Mouse (Mus musculus) forebrain, embryonic 15.5 days (tissue): Measurements from ENCODE around the gene Cd101. TPM values are rescaled to one million over a fixed set of nuclear protein-coding genes. Genes with fewer than 3 reads are reported as not detected.

Experiments
- ATAC-seq: fragments of 200-750 bp; cut with Nextera tagmentation; replicated peaks from 2 replicates; pipeline ENCODE4 v1.8.0; 2017; ENCODE audit warnings: mild to moderate bottlenecking, moderate TSS enrichment, moderate library complexity
- H3K27ac ChIP-seq: fragments of 300-500 bp; sonication (generic); replicated peaks from 2 replicates; pipeline ENCODE4 v1.5.1; 2015; ENCODE audit warnings: mild to moderate bottlenecking, inconsistent platforms
- H3K27me3 ChIP-seq: fragments of 300-500 bp; sonication (generic); 2 replicates; pipeline ENCODE4 v1.6.1; 2015; ENCODE audit warnings: inconsistent platforms
- H3K36me3 ChIP-seq: fragments of 300-500 bp; sonication (generic); 2 replicates; pipeline ENCODE4 v1.6.1; 2015; ENCODE audit warnings: mild to moderate bottlenecking, inconsistent platforms
- H3K4me1 ChIP-seq: fragments of 300-500 bp; sonication (generic); 2 replicates; pipeline ENCODE4 v1.6.1; 2015; ENCODE audit warnings: inconsistent platforms
- H3K4me2 ChIP-seq: fragments of 300-500 bp; sonication (generic); replicated peaks from 2 replicates; pipeline ENCODE4 v1.6.1; 2015; ENCODE audit warnings: mild to moderate bottlenecking, inconsistent platforms
- H3K4me3 ChIP-seq: fragments of 300-500 bp; sonication (generic); 2 replicates; pipeline ENCODE4 v1.5.1; 2015; ENCODE audit warnings: mild to moderate bottlenecking, inconsistent platforms
- H3K9ac ChIP-seq: fragments of 300-500 bp; sonication (generic); replicated peaks from 2 replicates; pipeline ENCODE4 v1.6.1; 2015; ENCODE audit warnings: mild to moderate bottlenecking, inconsistent platforms
- H3K9me3 ChIP-seq: fragments of 300-500 bp; sonication (generic); 2 replicates; pipeline ENCODE4 v1.6.1; 2016; ENCODE audit warnings: inconsistent platforms
- WGBS: fragments of 180-500 bp; shearing (Covaris S2); methylation state at CpG from one replicate; pipeline ENCODE4 v1.1.7; 2015; ENCODE audit warnings: mixed read lengths; 5-methylcytosine and 5-hydroxymethylcytosine counted together
- polyA plus RNA-seq: library from polyadenylated mRNA; unstranded; fragments of >200 nt; fragmentation: Nextera tagmentation; extraction: Ambion mirVana; gene quantifications from 2 replicates; pipeline ENCODE4 v1.2.1, GENCODE M21; 2015

Gene Cd101
- polyA plus RNA-seq, 1 experiment from 2014 or later = 0.05 TPM

DNA sequence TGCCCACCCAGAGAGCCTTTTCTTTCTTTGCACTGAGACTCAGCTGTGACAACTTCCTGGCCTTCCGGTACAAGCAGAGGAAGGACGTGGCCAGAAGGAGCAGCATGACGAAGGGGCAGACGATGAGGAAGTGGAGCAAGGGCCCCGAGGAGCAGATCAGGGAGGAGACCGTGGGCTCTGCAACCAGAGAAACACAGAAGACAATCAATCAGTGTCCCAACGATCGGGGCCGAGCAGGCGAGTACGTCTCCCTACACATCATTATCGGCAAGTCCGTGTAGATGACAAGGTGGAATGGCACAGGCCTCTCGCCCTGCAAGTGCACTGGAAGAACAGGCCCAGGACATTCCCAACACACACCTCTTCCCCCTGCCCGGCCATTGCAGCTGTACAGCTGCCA, 35.6 kb downstream of the Cd101 start:
- H3K4me2 ChIP-seq = no peak overlapping the region
- no peak overlapping the region for H3K9ac ChIP-seq
- H3K4me3 ChIP-seq = no peak overlapping the region
- H3K9me3 ChIP-seq = no peaks in the 10 kb centered on the region
- H3K27me3 ChIP-seq = no peaks in the 10 kb centered on the region
- H3K36me3 ChIP-seq = no peaks in the 10 kb centered on the region
- no peak for ATAC-seq
- no peaks in the 10 kb centered on the region for H3K4me1 ChIP-seq
- no peak overlapping the region for H3K27ac ChIP-seq
- 89% methylated on average over 15 of the region's 15 CpGs for WGBS

- Histone ChIP-seq H3K27ac (no peak overlapping the region), H3K27me3 (no peaks in the 10 kb centered on the region), H3K9me3 (no peaks in the 10 kb centered on the region), H3K4me1 (no peaks in the 10 kb centered on the region), H3K4me3 (no peak overlapping the region), H3K36me3 (no peaks in the 10 kb centered on the region), H3K4me2 (no peak overlapping the region), H3K9ac (no peak overlapping the region)
- WGBS = 87% methylated on average over 7 of the region's 7 CpGs
- ATAC-seq = no peak
Measured at GRCm38 (mm10) chr3:100993158-100993557, 36.2 kb downstream of the Cd101 start.

- no peak overlapping the region for H3K4me3 ChIP-seq
- no peak overlapping the region for H3K27ac ChIP-seq
Measured at GRCm38 (mm10) chr3:100990231-100990630, 39.1 kb downstream of the Cd101 start.

DNA sequence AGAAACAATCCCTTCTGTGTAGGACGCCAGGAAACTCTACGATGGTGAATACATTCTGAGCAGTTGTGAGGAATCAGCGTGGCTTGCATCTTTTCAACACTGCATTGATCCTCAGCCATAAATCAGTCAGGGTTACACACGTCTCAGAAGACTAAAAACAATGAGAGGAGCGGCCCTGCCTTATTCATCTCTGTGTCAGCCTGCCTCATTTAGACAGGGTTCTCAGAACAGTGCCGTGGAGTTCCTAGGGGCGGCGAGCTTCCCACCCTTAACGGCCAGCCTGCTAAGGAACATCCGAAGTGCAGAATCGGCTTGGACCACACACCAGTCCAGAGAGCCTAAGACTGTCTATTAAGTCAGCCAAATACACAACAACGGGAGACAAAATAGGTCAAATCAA, 39.9 kb downstream of the Cd101 start:
- Histone ChIP-seq H3K4me3 (no peak overlapping the region), H3K4me1 (no peaks in the 10 kb centered on the region), H3K9me3 (no peaks in the 10 kb centered on the region), H3K36me3 (no peaks in the 10 kb centered on the region), H3K27me3 (no peaks in the 10 kb centered on the region), H3K27ac (no peak overlapping the region), H3K9ac (no peak overlapping the region), H3K4me2 (no peak overlapping the region)
- no peak for ATAC-seq
- WGBS = 27% methylated on average over 12 of the region's 12 CpGs

More at GRCm38 (mm10) chr3:100990231-100990630, 39.1 kb downstream of the Cd101 start:
- no peak for ATAC-seq
- Histone ChIP-seq H3K36me3 (no peaks in the 10 kb centered on the region), H3K4me2 (no peak overlapping the region), H3K4me1 (no peaks in the 10 kb centered on the region), H3K27me3 (no peaks in the 10 kb centered on the region), H3K9ac (no peak overlapping the region), H3K9me3 (no peaks in the 10 kb centered on the region)
- 17% methylated on average over 1 of the region's 1 CpGs for WGBS

DNA sequence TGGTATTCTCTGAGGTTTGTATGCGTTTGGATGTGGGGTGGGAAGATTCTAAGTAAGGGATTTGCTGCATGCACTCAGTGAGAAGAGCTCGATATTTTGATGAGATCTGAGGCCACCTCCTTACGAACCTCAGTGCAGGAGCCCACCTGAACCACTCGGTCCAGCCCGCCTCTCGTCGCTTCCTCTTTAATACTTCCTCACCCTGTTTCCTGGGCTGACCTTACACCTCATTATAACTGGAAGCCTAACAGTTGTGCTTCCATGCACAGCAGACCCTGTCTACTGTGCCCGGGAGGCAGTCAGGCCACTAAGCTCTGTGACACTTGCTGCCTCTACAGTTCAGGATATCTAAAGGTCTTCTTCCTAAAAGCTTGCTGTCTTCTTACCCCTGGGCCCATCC, 50.1 kb downstream of the Cd101 start:
- Histone ChIP-seq H3K9me3 (no peaks in the 10 kb centered on the region), H3K27ac (no peak overlapping the region), H3K4me2 (no peak overlapping the region), H3K4me3 (no peak overlapping the region), H3K27me3 (no peaks in the 10 kb centered on the region), H3K36me3 (no peaks in the 10 kb centered on the region), H3K9ac (no peak overlapping the region), H3K4me1 (no peaks in the 10 kb centered on the region)
- no peak for ATAC-seq
- WGBS = 76% methylated on average over 8 of the region's 8 CpGs

GRCm38 (mm10) chr3:100973906-100974305, 55.5 kb downstream of the Cd101 start:
- H3K4me3 ChIP-seq = no peak overlapping the region
- 0% methylated on average over 1 of the region's 1 CpGs for WGBS
- no peaks in the 10 kb centered on the region for H3K36me3 ChIP-seq
- no peak overlapping the region for H3K27ac ChIP-seq
- no peaks in the 10 kb centered on the region for H3K9me3 ChIP-seq
- ATAC-seq = no peak
- no peaks in the 10 kb centered on the region for H3K27me3 ChIP-seq
- peaks cover 8% of the 10 kb centered on the region for H3K4me1 ChIP-seq
- H3K4me2 ChIP-seq = no peak overlapping the region
- no peak overlapping the region for H3K9ac ChIP-seq

DNA sequence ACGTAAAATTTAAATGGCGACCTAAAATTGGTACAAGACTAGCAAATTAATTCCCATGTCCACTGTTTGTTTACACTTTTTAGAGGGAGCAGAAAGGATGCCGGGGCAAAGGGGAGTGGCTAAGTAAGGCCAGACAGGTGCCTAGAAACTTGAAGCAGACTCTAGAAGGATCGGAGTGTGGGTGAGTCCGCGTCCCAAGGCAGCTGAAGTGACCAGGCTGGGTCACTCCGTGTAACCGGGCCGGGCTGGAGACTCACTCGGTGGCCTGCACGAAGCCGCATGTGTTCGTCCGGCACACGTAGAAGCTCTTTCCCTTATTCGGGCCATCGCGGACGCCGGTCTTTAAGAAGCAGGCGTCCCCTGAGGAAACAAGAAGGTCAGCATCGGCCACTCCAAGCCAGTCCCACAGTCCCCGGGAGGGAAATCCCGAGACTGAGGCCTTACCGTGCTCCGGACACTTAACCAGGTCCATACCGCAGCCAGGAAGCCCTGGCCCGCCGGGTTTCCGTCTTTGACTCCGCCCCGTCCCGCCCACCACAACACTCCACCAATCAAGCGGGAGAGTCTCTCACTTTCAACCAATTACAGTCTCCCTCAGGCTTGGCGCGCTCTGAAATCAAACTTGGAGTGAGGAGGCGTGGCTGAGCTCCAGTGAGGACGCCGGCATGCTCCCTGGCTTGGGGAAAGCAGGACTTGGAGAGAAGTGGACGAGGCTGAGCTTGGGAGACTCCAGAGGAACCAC, 60.0 kb downstream of the Cd101 start, which contains the start of gene Ttf2:
Gene Ttf2 (minus strand): TSS at position 488 of the 742 bp plus-strand sequence.
- Histone ChIP-seq H3K9me3 (no peaks in the 10 kb centered on the region), H3K27me3 (no peaks in the 10 kb centered on the region), H3K9ac (peak within 1 kb of the TSS; percentile 63), H3K36me3 (no peaks in the 10 kb centered on the region), H3K4me2 (peak within 1 kb of the TSS; percentile 86), H3K4me3 (peak within 1 kb of the TSS; percentile 72), H3K27ac (no peak within 1 kb of the TSS), H3K4me1 (peaks cover 11% of the 10 kb centered on the region)
- ATAC-seq = peak; percentile 98
- under 1% methylated on average over 40 of the region's 40 CpGs for WGBS

DNA sequence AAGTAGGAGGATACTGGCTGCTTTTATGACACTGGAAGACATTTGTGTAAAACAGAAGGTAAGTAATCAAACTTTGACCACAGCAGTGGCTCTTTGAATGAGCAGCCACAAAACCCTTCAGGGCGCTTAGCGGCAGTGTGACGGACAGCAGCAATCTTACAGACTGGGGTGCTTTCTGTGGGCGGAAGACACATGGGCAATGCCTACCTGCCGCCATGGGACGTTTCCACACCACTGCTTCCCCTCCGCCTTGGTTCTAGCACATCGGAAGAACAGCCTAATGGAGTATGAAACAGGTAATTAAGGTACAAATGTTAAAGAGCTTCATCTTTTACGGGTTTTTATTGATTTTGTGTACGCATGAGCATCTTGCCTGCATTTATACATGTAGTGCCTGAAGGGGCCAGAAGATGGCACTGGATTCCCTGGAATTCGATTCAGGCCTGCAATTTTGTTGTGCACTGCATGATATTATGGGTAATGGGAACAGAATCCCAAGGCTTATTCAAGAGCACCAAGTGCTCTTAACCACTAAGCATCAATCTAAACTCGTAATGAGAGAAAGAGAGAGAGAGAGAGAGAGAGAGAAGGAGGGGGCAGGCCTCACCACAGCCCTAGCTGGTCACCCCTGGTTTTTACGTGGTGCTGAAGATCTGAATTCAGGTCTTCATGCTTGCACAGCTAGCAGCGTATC, 65.4 kb downstream of the Cd101 start:
- Histone ChIP-seq H3K4me2 (no peak overlapping the region), H3K36me3 (peaks cover 7% of the 10 kb centered on the region; the same call in 1 of the 2 replicates), H3K27me3 (no peaks in the 10 kb centered on the region), H3K27ac (no peak overlapping the region), H3K4me3 (no peak overlapping the region), H3K9ac (no peak overlapping the region), H3K9me3 (no peaks in the 10 kb centered on the region), H3K4me1 (peaks cover 4% of the 10 kb centered on the region; the same call in 1 of the 2 replicates)
- WGBS = 80% methylated on average over 14 of the region's 14 CpGs
- peak; percentile 65 for ATAC-seq

DNA sequence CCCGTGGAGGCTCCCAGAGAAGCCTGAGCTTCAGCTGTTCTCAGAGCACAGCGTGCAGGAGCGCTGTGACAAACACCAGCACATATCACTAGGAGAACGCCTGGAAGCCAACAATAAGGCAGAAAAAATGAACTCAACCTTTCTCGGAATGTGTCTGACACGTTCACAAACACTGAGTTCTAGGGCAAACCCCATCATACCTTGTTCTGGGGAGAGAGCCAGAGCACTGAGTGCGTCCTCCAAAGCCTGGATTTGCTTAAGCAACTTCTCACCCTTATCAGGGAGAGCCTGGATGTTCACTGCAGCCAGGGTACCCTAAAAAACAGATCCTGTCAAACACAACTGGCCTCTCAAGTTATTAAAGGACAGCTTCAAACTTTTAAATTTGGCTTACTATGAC, 67.9 kb downstream of the Cd101 start:
- 94% methylated on average over 7 of the region's 7 CpGs for WGBS
- Histone ChIP-seq H3K4me2 (no peak overlapping the region), H3K36me3 (peaks cover 9% of the 10 kb centered on the region; the same call in 1 of the 2 replicates), H3K27ac (no peak overlapping the region), H3K4me3 (no peak overlapping the region), H3K9me3 (no peaks in the 10 kb centered on the region), H3K4me1 (no peaks in the 10 kb centered on the region), H3K9ac (no peak overlapping the region), H3K27me3 (no peaks in the 10 kb centered on the region)
- ATAC-seq = no peak

DNA sequence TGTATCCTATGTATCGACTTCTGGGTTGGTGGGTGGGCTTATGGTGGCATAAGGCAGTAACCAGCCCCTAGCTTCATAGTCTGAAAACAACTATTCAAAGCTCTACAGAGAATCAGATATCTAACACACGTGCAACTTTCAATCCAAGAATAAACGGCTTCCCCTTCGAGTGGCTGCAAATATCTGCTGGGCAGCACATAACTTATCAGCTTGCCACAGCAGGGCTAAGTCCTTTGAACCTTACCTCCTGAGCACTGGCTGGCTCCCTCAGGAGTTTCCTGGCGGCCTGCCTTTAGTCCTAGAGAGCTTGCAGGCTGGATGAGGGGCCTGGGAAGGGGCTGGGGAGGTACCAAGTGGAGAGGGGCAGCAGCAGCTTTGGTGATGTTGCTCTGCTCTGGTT, 68.3 kb downstream of the Cd101 start:
- Histone ChIP-seq H3K9me3 (no peaks in the 10 kb centered on the region), H3K4me3 (no peak overlapping the region), H3K4me1 (no peaks in the 10 kb centered on the region), H3K27ac (no peak overlapping the region), H3K36me3 (peaks cover 9% of the 10 kb centered on the region; the same call in 1 of the 2 replicates), H3K4me2 (no peak overlapping the region), H3K9ac (no peak overlapping the region), H3K27me3 (no peaks in the 10 kb centered on the region)
- ATAC-seq = no peak
- 87% methylated on average over 5 of the region's 5 CpGs for WGBS

DNA sequence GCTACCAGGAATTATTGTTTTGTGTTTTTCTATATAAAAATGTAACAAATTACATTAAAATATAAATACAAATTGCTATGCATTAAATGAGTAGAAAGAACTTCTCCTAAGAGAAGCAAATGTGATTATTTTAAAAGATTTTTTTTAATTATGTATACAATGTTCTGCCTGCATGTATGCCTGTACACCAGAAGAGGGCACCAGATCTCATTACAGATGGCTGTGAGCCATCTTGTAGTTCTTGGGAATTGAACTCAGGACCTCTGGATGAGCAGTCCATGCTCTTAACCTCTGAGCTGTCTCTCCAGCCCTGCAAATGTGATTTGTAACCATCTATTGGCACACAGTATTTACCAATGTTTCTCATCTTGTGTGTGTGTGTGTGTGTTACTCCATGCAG, 74.7 kb downstream of the Cd101 start:
- no peak overlapping the region for H3K4me3 ChIP-seq
- H3K27ac ChIP-seq = no peak overlapping the region
- H3K9me3 ChIP-seq = no peaks in the 10 kb centered on the region
- no peak overlapping the region for H3K9ac ChIP-seq
- H3K4me2 ChIP-seq = no peak overlapping the region
- H3K4me1 ChIP-seq = no peaks in the 10 kb centered on the region
- no peak for ATAC-seq
- H3K36me3 ChIP-seq = peaks cover 13% of the 10 kb centered on the region; the same call in 1 of the 2 replicates
- H3K27me3 ChIP-seq = no peaks in the 10 kb centered on the region

GRCm38 (mm10) chr3:100951531-100951930, 77.8 kb downstream of the Cd101 start:
- H3K9me3 ChIP-seq = no peaks in the 10 kb centered on the region

More at GRCm38 (mm10) chr3:100951531-100951930, 77.8 kb downstream of the Cd101 start:
- H3K27ac ChIP-seq = no peak overlapping the region
- no peak overlapping the region for H3K4me2 ChIP-seq
- no peak overlapping the region for H3K4me3 ChIP-seq
- no peaks in the 10 kb centered on the region for H3K4me1 ChIP-seq
- no peak overlapping the region for H3K9ac ChIP-seq
- no peak for ATAC-seq
- H3K27me3 ChIP-seq = no peaks in the 10 kb centered on the region
- peaks cover 11% of the 10 kb centered on the region; the same call in 1 of the 2 replicates for H3K36me3 ChIP-seq
- 91% methylated on average over 4 of the region's 4 CpGs for WGBS
